In the genomic region with DNA sequence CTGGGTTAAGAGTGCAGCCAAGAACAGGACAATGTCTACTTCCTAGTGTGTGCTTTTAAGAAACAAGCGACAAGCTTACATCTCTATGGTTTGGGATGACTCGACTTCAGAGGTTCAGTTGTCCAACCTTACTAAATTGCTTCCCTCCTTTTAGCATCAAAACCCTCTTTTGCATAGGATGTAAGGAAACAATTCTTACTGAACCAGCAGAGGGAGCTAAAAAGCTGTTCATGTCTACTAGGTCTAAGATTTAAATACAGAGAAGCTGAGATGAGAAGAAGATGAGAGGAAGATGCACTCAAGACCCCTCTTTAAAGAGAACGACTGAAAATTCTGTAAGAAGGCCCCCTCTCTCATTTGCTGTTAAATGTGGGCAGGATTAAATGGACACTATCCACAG, we compare ENCODE assay signal across 9 mouse cellular contexts. TPM values are rescaled to one million over a fixed set of nuclear protein-coding genes. Genes with fewer than 3 reads are reported as not detected.
DNase-seq lines count a peak whose midpoint lies in the region; ATAC-seq and TF ChIP-seq lines count a peak whose summit lies in the region.
"Had no signal": no experiment of that assay in that cellular context is flagged by ENCODE, and none has a peak within 500 bp of the region (broad histone marks: within the 10 kb centered on the region; RNA-seq: fewer than 3 reads in every experiment).

No protein-coding gene starts in this region.

- no peaks in the 10 kb centered on the region for H3K4me1 ChIP-seq in hindbrain, postnatal 0 days (ENCODE audit: insufficient read depth, low read length)
- no peaks in the 10 kb centered on the region for H3K4me1 ChIP-seq in hindbrain, embryonic 12.5 days
- no peaks in the 10 kb centered on the region for H3K4me1 ChIP-seq in embryonic facial prominence, embryonic 14.5 days (ENCODE audit: control insufficient read depth, insufficient read depth, low read length)
- H3K4me1 ChIP-seq: neural tube, embryonic 13.5 days had no signal

- no peak overlapping the region for H3K4me3 ChIP-seq in hindbrain, postnatal 0 days (ENCODE audit: low read length)
- no peak overlapping the region for H3K4me3 ChIP-seq in hindbrain, embryonic 12.5 days
- H3K4me3 ChIP-seq in embryonic facial prominence, embryonic 14.5 days (ENCODE audit: low read depth, low read length) = no peak overlapping the region
- H3K4me3 ChIP-seq: neural tube, embryonic 13.5 days had no signal

- H3K9ac ChIP-seq in hindbrain, postnatal 0 days (replicated peaks; ENCODE audit: low read length) = no peak overlapping the region
- no peak overlapping the region for H3K9ac ChIP-seq in hindbrain, embryonic 12.5 days
- no peak overlapping the region for H3K9ac ChIP-seq in embryonic facial prominence, embryonic 14.5 days (ENCODE audit: low read depth, low read length)
- H3K9ac ChIP-seq: neural tube, embryonic 13.5 days had no signal

- no peaks in the 10 kb centered on the region for H3K27me3 ChIP-seq in hindbrain, postnatal 0 days (ENCODE audit: insufficient read depth, low read length)
- H3K27me3 ChIP-seq in hindbrain, embryonic 12.5 days = no peaks in the 10 kb centered on the region
- no peaks in the 10 kb centered on the region for H3K27me3 ChIP-seq in embryonic facial prominence, embryonic 14.5 days (replicated peaks; ENCODE audit: control insufficient read depth, insufficient read depth, low read length)
- H3K27me3 ChIP-seq: neural tube, embryonic 13.5 days had no signal

- peaks cover 19% of the 10 kb centered on the region for H3K36me3 ChIP-seq in hindbrain, postnatal 0 days (ENCODE audit: insufficient read depth, low read length)
- H3K36me3 ChIP-seq in hindbrain, embryonic 12.5 days = peaks cover 24% of the 10 kb centered on the region
- H3K36me3 ChIP-seq in embryonic facial prominence, embryonic 14.5 days (ENCODE audit: control insufficient read depth, insufficient read depth, low read length) = peaks cover 50% of the 10 kb centered on the region

- H3K9me3 ChIP-seq in hindbrain, postnatal 0 days (ENCODE audit: low read length) = no peaks in the 10 kb centered on the region
- no peaks in the 10 kb centered on the region for H3K9me3 ChIP-seq in hindbrain, embryonic 12.5 days (replicated peaks)
- H3K9me3 ChIP-seq in embryonic facial prominence, embryonic 14.5 days (ENCODE audit: control insufficient read depth, low read length) = no peaks in the 10 kb centered on the region
- H3K9me3 ChIP-seq: neural tube, embryonic 13.5 days had no signal

- peak; percentile 89 for DNase-seq in hindbrain, postnatal 0 days (ENCODE audit: low spot score)
- DNase-seq in thymus, postnatal 14 days = peak; percentile 28
- no peak for DNase-seq in thymus, postnatal 25 days
- peak; percentile 79 for DNase-seq in embryonic facial prominence, embryonic 14.5 days (ENCODE audit: low spot score)
- DNase-seq in telencephalon, adult 2 months (ENCODE audit: low read depth, low spot score) = peak; percentile 61
- no peak for DNase-seq in natural killer cell, adult 2 months (ENCODE audit: low spot score in 2 of 2)
- no peak for DNase-seq in left cerebral cortex, adult 18-20 months (ENCODE audit: low spot score in 2 of 2)

- peak; percentile 77 for TF ChIP-seq CTCF in hindbrain, postnatal 0 days (IDR thresholded peaks at IDR 0.05; ENCODE audit: low read depth)

- H3K4me2 ChIP-seq in hindbrain, postnatal 0 days (ENCODE audit: low read depth, low read length) = no peak overlapping the region
- no peak overlapping the region for H3K4me2 ChIP-seq in hindbrain, embryonic 12.5 days (replicated peaks)
- no peak overlapping the region for H3K4me2 ChIP-seq in embryonic facial prominence, embryonic 14.5 days (ENCODE audit: low read depth, low read length)
- H3K4me2 ChIP-seq: neural tube, embryonic 13.5 days had no signal

- WGBS in hindbrain, postnatal 0 days = 41% methylated on average over 3 of the region's 3 CpGs
- 63% methylated on average over 3 of the region's 3 CpGs for WGBS in hindbrain, embryonic 12.5 days
- 49% methylated on average over 3 of the region's 3 CpGs for WGBS in embryonic facial prominence, embryonic 14.5 days

- H3K27ac ChIP-seq in hindbrain, postnatal 0 days = no peak overlapping the region
- H3K27ac ChIP-seq in hindbrain, embryonic 12.5 days = no peak overlapping the region
- H3K27ac ChIP-seq in embryonic facial prominence, embryonic 14.5 days (replicated peaks; ENCODE audit: low read depth, low read length) = no peak overlapping the region
- H3K27ac ChIP-seq: neural tube, embryonic 13.5 days had no signal

- ATAC-seq in hindbrain, postnatal 0 days = no peak
- ATAC-seq in hindbrain, embryonic 12.5 days (ENCODE audit: low FRiP score) = no peak
- no peak for ATAC-seq in embryonic facial prominence, embryonic 14.5 days (ENCODE audit: low read depth)

RNA-seq across cellular contexts. Expression of a gene that starts 11.3 kb away (rescaled TPM):
- 2.0 and 5.4 TPM in 2 replicates for total RNA-seq in hindbrain, postnatal 0 days (2014; rRNA removed)
- 22.3 and 23.0 TPM in 2 replicates for polyA plus RNA-seq in hindbrain, postnatal 0 days (2015; fragmentation: Nextera tagmentation; extraction: Ambion mirVana)
- 27.9 and 28.5 TPM in 2 replicates for polyA plus RNA-seq in hindbrain, embryonic 12.5 days (2016; fragmentation: Nextera tagmentation; extraction: Ambion mirVana)
- 19.1 and 30.3 TPM in 2 replicates for polyA plus RNA-seq in embryonic facial prominence, embryonic 14.5 days (2014; fragmentation: Nextera tagmentation; extraction: Ambion mirVana)
- 10 to 100 TPM; 19.3 to 19.7 TPM for total RNA-seq in left cerebral cortex, adult 18-20 months (2021)

RNA-seq across cellular contexts. Expression of a gene that starts 13.4 kb away (rescaled TPM):
- total RNA-seq in hindbrain, postnatal 0 days (2014; rRNA removed) = 7.6 and 11.0 TPM in 2 replicates
- 12.2 and 12.3 TPM in 2 replicates for polyA plus RNA-seq in hindbrain, postnatal 0 days (2015; fragmentation: Nextera tagmentation; extraction: Ambion mirVana)
- 19.9 and 22.0 TPM in 2 replicates for polyA plus RNA-seq in hindbrain, embryonic 12.5 days (2016; fragmentation: Nextera tagmentation; extraction: Ambion mirVana)
- polyA plus RNA-seq in embryonic facial prominence, embryonic 14.5 days (2014; fragmentation: Nextera tagmentation; extraction: Ambion mirVana) = 19.5 and 20.4 TPM in 2 replicates
- total RNA-seq in left cerebral cortex, adult 18-20 months (2021) = 10 to 100 TPM; 18.8 to 20.7 TPM

RNA-seq across cellular contexts. Expression of a gene that starts 58.0 kb away (rescaled TPM):
- total RNA-seq in hindbrain, postnatal 0 days (2014; rRNA removed) = 0.47 and 4.7 TPM in 2 replicates
- 2.6 and 3.1 TPM in 2 replicates for polyA plus RNA-seq in hindbrain, postnatal 0 days (2015; fragmentation: Nextera tagmentation; extraction: Ambion mirVana)
- polyA plus RNA-seq in hindbrain, embryonic 12.5 days (2016; fragmentation: Nextera tagmentation; extraction: Ambion mirVana) = 0.46 and 0.47 TPM in 2 replicates
- 0.30 and 0.75 TPM in 2 replicates for polyA plus RNA-seq in embryonic facial prominence, embryonic 14.5 days (2014; fragmentation: Nextera tagmentation; extraction: Ambion mirVana)
- under 1 TPM in 1 of 2 experiments, not detected in 1; 0.35 TPM for total RNA-seq in left cerebral cortex, adult 18-20 months (2021)

Comparison
In these comparisons a context has a peak if more than half of its experiments do, and no peak if none do; other contexts are left out.
1. DNase-seq: peak in hindbrain, postnatal 0 days (single experiment), thymus, postnatal 14 days (single experiment), embryonic facial prominence, embryonic 14.5 days (single experiment) and telencephalon, adult 2 months (single experiment); none in thymus, postnatal 25 days (single experiment), natural killer cell, adult 2 months (0 of 2) and left cerebral cortex, adult 18-20 months (0 of 2).